Mouse (Mus musculus) CD4-positive, CD25-positive, alpha-beta regulatory T cell, adult 2 months (primary cell): ENCODE measurements around the gene Gm12258.
"Not testable (repeated sequence)": the region's sequence is repeated elsewhere in the genome, so short reads cannot be mapped to it uniquely, and the experiment has no call there.

Experiments
- DNase-seq: peaks from one replicate; pipeline ENCODE4 v3.0.0-alpha.2; 2012; ENCODE audit warnings: low read depth, low spot score

Gene Gm12258

DNA sequence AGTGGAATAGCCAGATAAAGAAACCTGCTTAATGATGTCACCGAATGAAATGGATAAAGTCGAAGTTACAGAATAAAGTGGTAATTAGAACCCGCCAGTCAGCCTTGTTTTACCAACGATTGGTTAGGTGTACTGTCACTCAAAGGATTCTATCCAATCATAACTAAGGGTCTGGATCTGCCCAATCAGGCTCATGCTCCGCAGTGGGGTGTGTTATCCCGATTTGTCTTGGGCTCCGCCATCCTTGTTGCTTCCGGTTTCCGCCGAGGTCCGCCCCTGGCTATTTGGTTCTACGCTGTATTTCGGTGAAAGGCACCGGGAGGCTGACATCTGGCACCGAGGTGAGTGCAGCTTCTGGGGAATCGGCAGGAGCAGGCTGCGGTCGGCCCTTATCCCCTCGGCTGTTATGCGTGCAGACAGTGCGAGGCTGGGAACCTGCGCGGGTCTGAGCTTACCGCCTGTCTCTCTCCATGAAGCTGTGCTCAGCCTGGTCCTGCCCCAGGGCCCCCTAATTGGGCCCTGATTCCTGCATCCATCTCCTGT, at the start of gene Gm12258:
Gene Gm12258, plus strand, starts transcription at position 240 of the 543 bp plus-strand sequence.
- peak; percentile 96 for DNase-seq

DNA sequence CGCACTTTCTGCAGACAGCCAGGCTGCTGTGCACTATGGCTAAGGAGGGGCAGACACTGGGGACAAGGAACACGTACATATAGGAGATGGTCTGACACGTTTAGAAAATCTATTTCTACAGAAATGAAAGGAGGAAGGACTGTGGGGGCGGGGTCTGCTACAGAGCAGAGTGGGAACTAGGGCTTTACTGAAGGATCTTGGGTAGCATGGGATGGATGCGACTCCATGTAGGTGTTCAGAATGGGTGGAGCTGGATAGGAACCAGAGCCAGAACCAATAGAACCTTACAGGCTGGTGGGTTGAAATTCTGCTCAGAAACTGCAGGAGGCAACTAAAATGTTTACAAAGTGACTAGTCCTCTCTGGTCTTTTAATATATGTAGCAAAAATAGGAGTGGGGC, 47.2 kb upstream of the Gm12258 start:
- no peak for DNase-seq

DNA sequence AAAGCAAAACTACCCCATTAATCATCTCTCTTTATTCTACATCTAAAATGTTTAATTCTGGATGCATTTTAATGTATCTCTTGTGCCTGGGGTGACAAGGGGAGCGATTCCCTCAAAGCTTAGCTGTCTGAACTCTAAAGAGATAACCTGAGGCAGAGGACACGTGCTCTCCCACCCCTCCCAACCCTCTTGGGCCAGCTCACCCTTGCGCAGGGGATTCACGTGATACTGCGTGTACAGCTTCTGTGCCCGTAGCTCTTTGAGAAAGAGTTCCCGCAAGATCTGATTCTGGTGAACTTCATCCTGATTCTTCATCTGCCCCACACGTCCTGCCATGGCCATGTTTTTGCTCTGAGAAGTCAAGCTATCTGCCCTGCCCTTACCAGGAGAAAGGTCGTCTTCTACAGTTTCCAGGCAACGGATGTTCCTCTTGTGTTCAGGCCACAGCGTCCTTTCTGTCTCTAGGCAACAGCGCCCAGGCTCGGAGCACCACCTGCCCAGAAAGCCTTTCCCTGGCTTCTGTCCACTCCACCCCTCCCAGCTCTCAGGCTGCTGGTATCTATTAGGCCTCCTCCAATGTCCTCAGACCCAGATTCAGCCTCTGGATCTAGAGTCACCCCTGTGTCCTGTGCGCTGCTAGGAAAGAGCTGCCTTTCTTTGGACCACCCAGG, 45.3 kb upstream of the Gm12258 start, which contains the start of gene Fam183b:
Gene Fam183b, minus strand, starts transcription at position 403 of the 671 bp plus-strand sequence.
- DNase-seq: peak; percentile 39

DNA sequence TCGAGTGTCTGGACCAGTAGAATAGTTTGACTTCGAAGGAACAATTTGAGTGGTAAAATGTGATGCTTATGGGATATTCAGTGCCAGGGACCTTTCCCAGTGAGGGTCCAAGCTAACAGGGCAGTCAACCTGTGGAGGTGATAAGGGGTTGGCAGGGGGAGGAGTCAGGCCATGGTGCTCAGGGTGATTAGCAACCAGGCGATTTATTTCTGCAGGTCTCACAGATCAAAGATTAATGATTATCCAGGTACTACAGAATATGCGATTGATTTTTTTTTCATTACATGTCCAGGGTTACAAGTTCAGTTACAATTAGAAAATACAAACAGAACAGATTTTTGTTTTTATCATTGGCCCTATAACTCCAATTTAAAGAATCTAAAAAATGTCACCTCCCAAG, 43.1 kb upstream of the Gm12258 start:
- no peak for DNase-seq

DNA sequence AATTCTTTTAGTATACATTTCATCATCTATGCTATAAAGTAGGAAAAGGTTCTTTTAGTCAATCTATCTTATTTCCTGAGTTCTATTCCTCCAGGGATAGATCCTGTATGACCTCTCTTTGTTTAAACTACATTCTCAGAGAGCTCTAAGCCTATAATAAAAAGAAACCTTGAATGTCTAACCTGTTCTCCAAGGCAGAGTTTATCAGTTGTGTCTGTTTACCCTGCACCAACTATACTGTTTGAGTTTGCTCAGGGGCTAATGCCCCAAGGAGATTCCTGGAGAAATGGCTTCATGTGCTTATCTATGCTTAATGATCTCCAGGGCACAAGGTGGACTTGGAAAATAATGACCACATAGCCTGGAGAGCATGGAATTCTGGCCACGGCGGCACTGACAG, 42.6 kb upstream of the Gm12258 start:
- DNase-seq: no peak

DNA sequence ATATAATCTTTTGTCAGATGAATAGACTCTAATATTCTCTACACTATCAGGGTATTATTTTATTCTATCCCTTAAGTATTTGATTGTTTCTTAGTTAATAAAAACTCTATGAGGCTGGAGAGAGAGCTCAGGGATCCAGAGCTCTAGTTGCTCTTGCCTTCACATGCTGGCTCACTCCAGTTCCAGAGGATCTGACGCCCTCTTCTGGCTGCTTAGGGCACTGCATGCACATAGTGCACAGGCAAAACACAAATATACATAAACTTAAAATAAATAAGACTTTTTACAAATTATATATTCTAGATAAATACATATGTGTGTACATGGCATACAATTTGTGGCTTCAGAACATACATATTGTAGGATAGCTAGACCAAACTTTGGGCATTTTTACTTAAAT, 35.0 kb upstream of the Gm12258 start:
- DNase-seq: peak; percentile 21

DNA sequence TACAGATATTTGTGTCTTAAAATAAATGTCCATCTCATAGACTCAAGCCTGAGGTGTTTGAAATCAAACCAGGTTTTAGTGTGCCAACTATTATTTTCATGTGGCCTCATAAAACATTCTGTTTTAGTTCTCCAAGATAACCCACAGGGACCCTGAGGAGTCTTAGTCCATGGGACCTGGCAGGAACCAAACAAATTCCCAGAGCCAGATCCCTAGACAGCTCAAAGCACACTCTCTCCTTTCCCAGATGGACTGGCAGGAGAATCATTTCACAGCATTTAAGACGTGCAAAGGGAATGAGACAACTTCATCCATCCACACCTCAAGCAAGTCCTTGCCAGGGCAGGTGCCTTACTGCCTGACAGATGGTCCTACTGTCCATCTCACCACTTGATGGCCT, 32.3 kb upstream of the Gm12258 start, which contains the start of gene Olfr313:
Gene Olfr313, plus strand, starts transcription at position 301 of the 400 bp plus-strand sequence.
- not testable (repeated sequence) for DNase-seq

DNA sequence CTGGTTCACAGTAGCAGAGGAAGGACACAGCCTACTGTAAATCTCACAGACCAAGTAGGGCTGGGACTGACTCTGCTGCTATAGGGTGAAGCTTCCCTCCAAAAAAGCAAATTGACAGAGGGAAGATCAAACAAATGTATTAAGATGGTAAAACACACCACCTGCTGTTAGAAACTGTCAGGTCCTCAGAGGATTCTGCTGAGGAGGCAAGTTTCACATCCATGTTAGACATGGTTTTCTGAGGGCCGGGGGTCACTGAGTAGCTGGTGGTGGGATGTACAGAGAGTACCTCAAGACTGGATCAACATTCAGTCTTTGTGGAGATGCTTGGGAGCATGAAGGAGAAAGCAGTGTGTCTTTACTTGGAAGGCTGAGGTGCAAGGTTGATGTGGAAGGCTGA, 31.3 kb upstream of the Gm12258 start:
- DNase-seq: no peak

DNA sequence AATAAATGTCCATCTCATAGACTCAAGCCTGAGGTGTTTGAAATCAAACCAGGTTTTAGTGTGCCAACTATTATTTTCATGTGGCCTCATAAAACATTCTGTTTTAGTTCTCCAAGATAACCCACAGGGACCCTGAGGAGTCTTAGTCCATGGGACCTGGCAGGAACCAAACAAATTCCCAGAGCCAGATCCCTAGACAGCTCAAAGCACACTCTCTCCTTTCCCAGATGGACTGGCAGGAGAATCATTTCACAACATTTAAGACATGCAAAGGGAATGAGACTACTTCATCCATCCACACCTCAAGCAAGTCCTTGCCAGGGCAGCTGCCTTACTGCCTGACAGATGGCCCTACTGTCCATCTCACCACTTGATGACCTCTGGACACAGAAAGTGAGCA, 18.0 kb upstream of the Gm12258 start, which contains the start of gene Olfr312:
Gene Olfr312, plus strand, starts transcription at position 301 of the 400 bp plus-strand sequence.
- not testable (repeated sequence) for DNase-seq

DNA sequence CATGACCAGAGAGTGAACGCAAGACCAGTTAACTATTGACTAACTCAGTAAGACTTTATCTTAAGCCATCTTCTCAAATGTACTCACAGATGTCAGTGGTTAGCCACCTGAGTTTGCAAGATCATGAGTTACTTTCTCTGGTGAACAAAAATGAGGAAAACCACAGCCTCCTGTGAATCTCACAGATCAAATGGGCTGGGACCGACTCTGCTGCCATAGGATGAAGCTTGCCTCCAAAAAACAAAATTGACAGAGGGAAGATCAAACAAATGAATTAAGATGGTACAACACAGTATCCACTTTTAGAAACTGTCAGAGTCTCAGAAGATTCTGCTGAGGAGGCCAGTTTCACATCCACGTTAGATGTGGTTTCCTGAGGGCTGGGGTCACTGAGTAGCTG, 17.2 kb upstream of the Gm12258 start:
- no peak for DNase-seq

DNA sequence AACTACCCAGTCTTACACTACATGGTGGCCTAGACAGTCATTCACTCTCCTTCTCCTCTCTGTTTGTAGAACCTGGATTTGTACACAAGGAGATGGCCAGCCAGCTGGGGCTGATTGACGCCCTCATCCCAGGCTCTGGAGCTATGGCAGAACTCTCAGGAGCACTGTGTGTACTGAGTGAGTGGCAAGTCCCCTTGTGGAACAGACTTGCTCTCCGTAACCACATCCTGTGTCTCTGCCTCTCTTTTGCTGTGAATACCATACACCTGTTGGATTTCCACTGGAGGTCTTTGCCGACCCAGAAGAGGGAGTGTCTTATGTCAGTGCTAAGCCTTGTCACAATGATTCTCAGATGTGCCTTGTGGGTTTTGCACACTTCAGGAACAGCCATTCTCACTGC, 14.4 kb upstream of the Gm12258 start:
- not testable (repeated sequence) for DNase-seq

DNA sequence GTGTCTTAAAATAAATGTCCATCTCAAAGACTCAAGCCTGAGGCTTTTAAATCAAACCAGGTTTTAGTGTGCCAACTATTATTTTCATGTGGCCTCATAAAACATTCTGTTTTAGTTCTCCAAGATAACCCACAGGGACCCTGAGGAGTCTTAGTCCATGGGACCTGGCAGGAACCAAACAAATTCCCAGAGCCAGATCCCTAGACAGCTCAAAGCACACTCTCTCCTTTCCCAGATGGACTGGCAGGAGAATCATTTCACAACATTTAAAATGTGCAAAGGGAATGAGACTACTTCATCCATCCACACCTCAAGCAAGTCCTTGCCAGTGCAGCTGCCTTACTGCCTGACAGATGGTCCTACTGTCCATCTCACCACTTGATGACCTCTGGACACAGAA, 8.0 kb upstream of the Gm12258 start, which contains the start of gene Olfr311:
Gene Olfr311, plus strand, starts transcription at position 301 of the 400 bp plus-strand sequence.
- DNase-seq: not testable (repeated sequence)

DNA sequence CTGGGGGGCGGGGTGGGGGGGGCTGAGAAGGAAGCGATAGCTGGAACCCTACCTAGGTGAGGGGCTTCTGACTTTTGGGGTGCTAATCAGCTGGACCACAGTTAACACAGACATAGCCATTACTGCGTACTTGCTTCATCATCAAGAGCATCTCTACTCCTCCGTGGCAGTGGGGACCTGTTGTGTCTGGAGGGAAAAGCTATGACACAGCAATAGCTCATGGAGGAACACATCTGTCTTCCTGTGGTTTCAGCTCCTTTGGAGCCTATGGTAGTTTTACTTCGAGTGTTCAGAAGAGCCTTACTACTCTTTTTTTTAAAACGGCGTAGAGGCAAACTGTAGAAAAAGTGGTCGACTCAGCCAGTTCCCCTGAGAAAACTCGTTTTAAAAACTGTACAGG, 678 bp downstream of the Gm12258 start:
- no peak for DNase-seq

DNA sequence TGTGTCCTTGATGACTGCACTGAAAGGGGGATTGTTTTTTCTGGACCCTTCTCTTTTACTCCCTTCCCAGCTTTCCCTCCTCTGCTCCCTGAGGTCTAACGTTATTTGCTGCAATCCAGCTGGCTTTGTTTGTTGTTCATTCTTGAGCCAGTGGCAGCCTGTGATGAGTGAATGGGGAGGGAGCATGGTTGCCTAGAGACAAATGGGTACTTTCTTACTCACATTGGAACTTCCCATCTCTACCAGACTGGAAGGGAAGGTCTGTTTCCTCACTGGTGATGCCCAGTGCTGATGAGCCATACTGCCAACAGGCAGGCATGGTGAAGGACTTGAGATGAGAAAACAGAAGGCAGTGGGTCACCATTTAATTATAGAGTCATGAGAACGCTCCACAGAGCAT, 2.8 kb downstream of the Gm12258 start:
- DNase-seq: no peak

DNA sequence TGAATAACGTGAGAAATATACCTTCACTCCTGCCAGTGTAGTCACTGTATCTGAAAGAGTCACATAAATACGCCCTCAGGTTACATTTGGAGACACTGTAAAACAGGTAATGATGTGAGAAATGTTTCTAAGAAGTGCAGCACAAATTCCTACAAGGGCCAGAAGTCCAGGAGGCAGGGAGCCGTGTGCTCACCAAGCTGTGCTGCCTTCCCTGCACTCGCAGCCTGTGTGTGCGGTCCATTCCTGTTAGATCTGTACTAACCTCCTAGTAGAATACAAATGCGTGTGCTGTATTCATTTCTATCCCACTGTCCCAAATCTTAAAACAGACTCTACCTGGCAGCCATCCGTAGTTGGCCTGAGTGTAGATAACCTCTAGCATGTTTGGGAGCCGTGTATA, 13.8 kb downstream of the Gm12258 start:
- no peak for DNase-seq

DNA sequence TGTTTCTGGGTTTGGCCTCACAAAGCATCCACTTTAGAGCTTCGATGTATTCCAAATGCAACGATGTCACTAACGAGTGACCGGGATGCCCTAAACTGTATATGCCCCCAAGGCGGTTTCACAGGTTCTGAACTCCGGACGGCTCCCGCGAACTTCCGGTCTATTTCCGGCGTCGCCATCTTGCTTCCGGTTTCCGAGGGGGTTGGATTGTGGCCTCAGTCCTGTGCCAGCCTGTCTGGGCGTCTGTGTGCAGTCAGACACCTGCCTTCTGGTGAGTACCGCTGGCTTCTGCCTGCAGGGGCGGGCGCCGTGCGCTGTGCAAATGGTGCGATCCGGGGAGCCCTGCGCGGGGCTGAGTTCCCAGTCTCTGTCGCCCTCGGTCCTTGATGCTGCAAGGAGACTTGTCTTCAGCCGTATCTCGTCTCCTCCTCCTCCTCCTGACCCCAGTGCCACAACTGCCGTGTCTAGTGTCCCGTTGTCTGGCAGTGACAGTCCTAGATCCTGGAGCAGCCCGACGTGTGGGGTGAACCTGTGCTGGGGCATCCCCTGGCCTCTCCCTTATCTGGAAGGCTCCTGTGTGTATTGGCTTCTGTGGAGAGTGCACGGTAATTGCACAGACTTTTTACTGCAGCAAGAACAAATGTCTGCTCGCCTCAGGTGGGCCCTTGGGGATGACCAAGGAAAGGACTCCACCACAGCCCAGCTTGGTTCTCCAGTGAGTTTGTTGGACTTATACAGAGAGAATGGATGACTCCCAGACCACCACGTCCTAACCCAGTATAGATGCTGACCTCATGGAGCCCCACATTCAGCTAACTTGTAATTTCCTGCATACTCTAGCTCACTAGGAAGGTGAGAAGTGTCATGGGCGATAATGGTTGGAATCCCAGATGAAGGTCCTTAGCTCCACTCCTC, 20.3 kb downstream of the Gm12258 start, which contains the start of gene 2810021J22Rik:
Gene 2810021J22Rik, plus strand, starts transcription at position 178 of the 915 bp plus-strand sequence.
- DNase-seq: peak; percentile 89

DNA sequence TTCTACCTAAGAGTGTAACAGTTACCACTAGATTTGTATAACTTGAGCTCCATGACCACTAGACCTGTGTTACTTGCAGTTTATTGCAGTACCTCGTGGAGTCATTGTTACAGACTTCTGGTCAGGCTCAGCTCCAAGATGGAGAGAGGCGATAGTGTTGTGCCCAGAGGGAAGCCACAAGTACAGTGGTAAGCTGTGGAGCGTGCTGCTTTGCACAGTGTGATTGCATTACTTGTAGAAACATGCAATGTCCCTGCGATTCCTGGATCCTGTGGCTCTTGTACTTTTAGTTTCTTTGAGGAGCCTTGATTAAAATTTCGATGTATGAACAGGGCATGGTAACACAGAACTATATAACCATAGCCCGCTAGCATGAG, 21.0 kb downstream of the Gm12258 start:
- DNase-seq: no peak

DNA sequence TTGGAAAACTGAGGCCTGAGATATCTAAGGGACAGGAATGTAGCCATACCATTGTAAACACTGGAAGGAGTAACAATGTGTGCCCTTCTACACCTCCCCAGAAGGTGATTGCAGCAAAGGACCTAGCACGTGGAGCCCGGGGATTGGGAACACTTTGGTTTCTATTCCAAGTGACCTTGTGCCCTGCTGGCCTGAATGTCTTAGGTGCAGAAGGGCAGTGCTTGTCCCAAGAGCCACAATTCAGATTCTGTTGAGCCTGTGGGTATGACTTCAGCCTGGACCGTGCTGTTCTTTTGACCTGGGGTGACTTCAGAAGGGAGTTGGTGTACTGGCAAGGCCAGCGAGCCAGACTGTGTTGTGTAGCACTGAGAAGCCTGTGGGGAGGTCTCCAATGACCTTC, 24.0 kb downstream of the Gm12258 start:
- DNase-seq: no peak

DNA sequence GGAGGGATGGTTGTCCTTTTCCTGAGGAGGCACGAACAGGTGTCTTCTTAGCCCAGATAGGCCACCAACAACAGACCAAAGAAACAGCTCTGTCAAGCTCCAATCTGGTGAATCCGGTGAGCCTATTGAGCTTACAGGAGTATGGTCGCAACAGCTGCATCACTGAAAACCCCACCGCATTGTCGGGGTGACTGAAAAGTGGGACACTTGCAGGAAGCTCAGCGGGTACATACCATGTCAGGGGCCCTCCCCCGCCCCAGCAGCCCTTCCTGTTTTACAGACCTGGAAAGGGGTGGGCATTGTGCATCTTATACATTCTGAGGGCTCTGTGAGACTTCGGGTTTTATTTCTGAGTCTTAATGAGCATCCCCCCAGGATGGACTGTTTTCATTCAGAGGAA, 36.8 kb downstream of the Gm12258 start:
- no peak for DNase-seq

DNA sequence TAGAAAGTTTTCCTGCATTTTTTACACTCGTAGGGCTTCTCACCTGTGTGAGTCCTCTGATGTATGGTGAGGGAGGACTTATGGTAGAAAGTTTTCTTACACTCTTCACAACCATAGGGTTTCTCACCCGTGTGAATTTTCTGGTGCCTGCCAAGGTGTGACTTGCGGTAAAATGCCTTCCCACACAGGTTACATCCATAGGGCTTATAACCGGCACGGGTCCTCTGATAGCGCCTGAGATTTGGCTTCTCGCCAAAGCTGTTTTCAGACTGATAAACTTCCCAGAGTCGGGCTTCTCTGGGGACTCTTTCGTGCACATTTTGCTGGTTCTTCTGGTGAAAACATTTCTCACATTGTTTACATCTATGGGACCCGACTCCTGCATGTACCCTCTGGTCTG, 43.6 kb downstream of the Gm12258 start:
- DNase-seq: no peak

DNA sequence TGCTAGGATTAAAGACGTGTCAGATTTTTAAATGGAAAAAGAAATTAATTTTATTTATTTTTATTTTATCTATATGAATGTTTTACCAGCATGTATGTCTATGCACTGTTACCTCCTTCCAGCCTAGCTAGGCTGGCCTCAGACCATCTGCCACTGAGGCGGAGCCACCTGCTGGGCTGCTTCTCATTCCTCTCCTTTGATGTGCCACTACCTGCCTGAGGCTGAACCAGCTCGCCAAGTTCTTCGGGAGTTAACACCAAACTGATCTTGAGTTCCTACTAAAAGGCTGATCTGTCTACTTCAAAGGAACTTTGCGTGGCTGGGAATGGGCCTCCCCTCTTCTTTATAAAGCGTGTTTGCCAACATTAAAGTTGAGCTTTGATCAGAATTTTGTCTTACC, 47.5 kb downstream of the Gm12258 start:
- DNase-seq: no peak

DNA sequence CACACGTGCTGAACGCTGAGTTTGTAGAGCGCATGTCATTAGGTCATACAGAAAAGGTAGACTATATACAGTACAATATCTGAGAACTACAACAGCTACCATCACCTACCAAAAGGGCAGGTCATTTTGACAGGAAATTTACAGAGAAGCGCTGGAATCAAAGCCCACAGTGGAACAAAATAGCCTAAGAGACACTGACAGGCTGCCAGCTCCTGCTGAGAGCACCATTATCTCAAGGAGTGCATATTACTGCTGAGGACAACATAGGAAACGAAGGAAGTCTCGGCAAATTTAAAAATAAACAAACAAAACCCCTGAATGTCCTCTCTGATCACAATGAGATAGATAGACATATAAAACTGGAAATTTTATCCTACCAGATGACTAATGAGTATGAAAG, 50.5 kb downstream of the Gm12258 start:
- DNase-seq: no peak
